Mouse (Mus musculus) heart, embryonic 15.5 days (tissue): ENCODE measurements around the gene Sh3pxd2a. TPM values are rescaled to one million over a fixed set of nuclear protein-coding genes. Genes with fewer than 3 reads are reported as not detected.

Source experiments
- ATAC-seq: fragments of 200-750 bp; cut with Nextera tagmentation; replicated peaks from 2 replicates; pipeline ENCODE4 v1.8.0; 2017; ENCODE audit warnings: low read depth, moderate TSS enrichment; ENCODE audit not compliant: insufficient number of reproducible peaks, insufficient read depth, low FRiP score
- H3K27ac ChIP-seq: fragments of 300-500 bp; sonication (generic); 2 replicates; pipeline ENCODE4 v1.5.1; 2015; ENCODE audit warnings: mild to moderate bottlenecking, inconsistent platforms
- H3K27me3 ChIP-seq: fragments of 300-500 bp; sonication (generic); 2 replicates; pipeline ENCODE4 v1.6.1; 2015; ENCODE audit warnings: inconsistent platforms
- H3K36me3 ChIP-seq: fragments of 300-500 bp; sonication (generic); 2 replicates; pipeline ENCODE4 v1.6.1; 2015; ENCODE audit warnings: mild to moderate bottlenecking, inconsistent platforms
- H3K4me1 ChIP-seq: fragments of 300-500 bp; sonication (generic); replicated peaks from 2 replicates; pipeline ENCODE4 v1.6.1; 2015; ENCODE audit warnings: inconsistent platforms
- H3K4me2 ChIP-seq: fragments of 300-500 bp; sonication (generic); 2 replicates; pipeline ENCODE4 v1.6.1; 2015; ENCODE audit warnings: inconsistent platforms, mild to moderate bottlenecking, moderate library complexity
- H3K4me3 ChIP-seq: fragments of 300-500 bp; sonication (generic); 2 replicates; pipeline ENCODE4 v1.5.1; 2015; ENCODE audit warnings: mild to moderate bottlenecking, inconsistent platforms
- H3K9ac ChIP-seq: fragments of 300-500 bp; sonication (generic); 2 replicates; pipeline ENCODE4 v1.6.1; 2015; ENCODE audit warnings: mild to moderate bottlenecking, inconsistent platforms
- H3K9me3 ChIP-seq: fragments of 300-500 bp; sonication (generic); replicated peaks from 2 replicates; pipeline ENCODE4 v1.6.1; 2016; ENCODE audit warnings: inconsistent platforms
- WGBS: fragments of 180-500 bp; shearing (Covaris S2); methylation state at CpG from one replicate; pipeline ENCODE4 v1.1.7; 2015; ENCODE audit warnings: mixed read lengths; 5-methylcytosine and 5-hydroxymethylcytosine counted together
- polyA plus RNA-seq: library from polyadenylated mRNA; unstranded; fragments of >200 nt; fragmentation: Nextera tagmentation; extraction: Ambion mirVana; gene quantifications from 2 replicates; pipeline ENCODE4 v1.2.1, GENCODE M21; 2015

The Sh3pxd2a gene
- polyA plus RNA-seq, 1 experiment from 2014 or later, result 5.3 TPM

GRCm38 (mm10) chr19:47507128-47508121 lies 43.2 kb upstream of the Sh3pxd2a start:
- peaks cover 41% of the 10 kb centered on the region for H3K4me1 ChIP-seq
- H3K27ac ChIP-seq, result peak overlapping the region; percentile 81; the same call in 1 of the 2 replicates
- no peak for ATAC-seq
- no peak overlapping the region for H3K9ac ChIP-seq
- 51% methylated on average over 27 of the region's 27 CpGs for WGBS
- H3K9me3 ChIP-seq, result no peaks in the 10 kb centered on the region
- H3K27me3 ChIP-seq, result no peaks in the 10 kb centered on the region
- peak overlapping the region; percentile 10; the same call in 1 of the 2 replicates for H3K4me2 ChIP-seq
- no peak overlapping the region for H3K4me3 ChIP-seq
- H3K36me3 ChIP-seq, result peaks cover 4% of the 10 kb centered on the region; the same call in 1 of the 2 replicates

- H3K4me1 ChIP-seq, result peaks cover 26% of the 10 kb centered on the region
- WGBS, result 73% methylated on average over 4 of the region's 4 CpGs
- H3K36me3 ChIP-seq, result peaks cover 4% of the 10 kb centered on the region; the same call in 1 of the 2 replicates
- no peak overlapping the region for H3K9ac ChIP-seq
- no peak for ATAC-seq
- no peaks in the 10 kb centered on the region for H3K27me3 ChIP-seq
- H3K27ac ChIP-seq, result no peak overlapping the region
- no peaks in the 10 kb centered on the region for H3K9me3 ChIP-seq
- H3K4me3 ChIP-seq, result no peak overlapping the region
- no peak overlapping the region for H3K4me2 ChIP-seq
Measured at GRCm38 (mm10) chr19:47503625-47504024, 39.4 kb upstream of the Sh3pxd2a start.

- Histone ChIP-seq H3K4me1 (peaks cover 17% of the 10 kb centered on the region), H3K4me2 (no peak overlapping the region), H3K9me3 (no peaks in the 10 kb centered on the region), H3K9ac (no peak overlapping the region), H3K27me3 (no peaks in the 10 kb centered on the region), H3K36me3 (peaks cover 4% of the 10 kb centered on the region; the same call in 1 of the 2 replicates), H3K4me3 (no peak overlapping the region), H3K27ac (no peak overlapping the region)
- WGBS, result 76% methylated on average over 8 of the region's 8 CpGs
- ATAC-seq, result no peak
Measured at GRCm38 (mm10) chr19:47502563-47502962, 38.4 kb upstream of the Sh3pxd2a start.

- no peak for ATAC-seq
- Histone ChIP-seq H3K9ac (no peak overlapping the region), H3K27ac (no peak overlapping the region), H3K36me3 (no peaks in the 10 kb centered on the region), H3K4me3 (no peak overlapping the region), H3K4me1 (peaks cover 13% of the 10 kb centered on the region), H3K4me2 (no peak overlapping the region), H3K27me3 (no peaks in the 10 kb centered on the region), H3K9me3 (no peaks in the 10 kb centered on the region)
- WGBS, result 69% methylated on average over 11 of the region's 11 CpGs
Measured at GRCm38 (mm10) chr19:47500389-47501011, 36.3 kb upstream of the Sh3pxd2a start.

GRCm38 (mm10) chr19:47499841-47500240 lies 35.6 kb upstream of the Sh3pxd2a start:
- WGBS, result 74% methylated on average over 5 of the region's 5 CpGs
- Histone ChIP-seq H3K27ac (no peak overlapping the region), H3K36me3 (no peaks in the 10 kb centered on the region), H3K4me3 (no peak overlapping the region), H3K4me1 (peaks cover 13% of the 10 kb centered on the region), H3K9me3 (no peaks in the 10 kb centered on the region), H3K4me2 (no peak overlapping the region), H3K9ac (no peak overlapping the region), H3K27me3 (no peaks in the 10 kb centered on the region)
- no peak for ATAC-seq

GRCm38 (mm10) chr19:47498942-47499341 lies 34.7 kb upstream of the Sh3pxd2a start:
- ATAC-seq, result no peak
- peak overlapping the region; percentile 18; the same call in 1 of the 2 replicates for H3K27ac ChIP-seq
- peaks cover 13% of the 10 kb centered on the region for H3K4me1 ChIP-seq
- no peak overlapping the region for H3K4me3 ChIP-seq
- no peak overlapping the region for H3K9ac ChIP-seq
- H3K27me3 ChIP-seq, result no peaks in the 10 kb centered on the region
- H3K36me3 ChIP-seq, result no peaks in the 10 kb centered on the region
- H3K9me3 ChIP-seq, result no peaks in the 10 kb centered on the region
- 29% methylated on average over 4 of the region's 4 CpGs for WGBS
- no peak overlapping the region for H3K4me2 ChIP-seq

GRCm38 (mm10) chr19:47497736-47498135 lies 33.5 kb upstream of the Sh3pxd2a start:
- Histone ChIP-seq H3K9ac (no peak overlapping the region), H3K4me1 (peaks cover 23% of the 10 kb centered on the region), H3K27me3 (no peaks in the 10 kb centered on the region), H3K36me3 (no peaks in the 10 kb centered on the region), H3K4me3 (no peak overlapping the region), H3K27ac (no peak overlapping the region), H3K4me2 (no peak overlapping the region), H3K9me3 (no peaks in the 10 kb centered on the region)
- 85% methylated on average over 6 of the region's 6 CpGs for WGBS
- no peak for ATAC-seq

- no peaks in the 10 kb centered on the region for H3K36me3 ChIP-seq
- H3K4me2 ChIP-seq, result no peak overlapping the region
- WGBS, result 82% methylated on average over 9 of the region's 9 CpGs
- no peaks in the 10 kb centered on the region for H3K27me3 ChIP-seq
- no peak overlapping the region for H3K4me3 ChIP-seq
- no peak for ATAC-seq
- H3K4me1 ChIP-seq, result peaks cover 23% of the 10 kb centered on the region
- H3K9me3 ChIP-seq, result no peaks in the 10 kb centered on the region
- no peak overlapping the region for H3K27ac ChIP-seq
- no peak overlapping the region for H3K9ac ChIP-seq
Measured at GRCm38 (mm10) chr19:47497313-47497712, 33.1 kb upstream of the Sh3pxd2a start.

- no peak overlapping the region for H3K4me2 ChIP-seq
- H3K9me3 ChIP-seq, result no peaks in the 10 kb centered on the region
- no peaks in the 10 kb centered on the region for H3K36me3 ChIP-seq
- no peak; the same call in 1 of the 2 replicates for ATAC-seq
- peaks cover 14% of the 10 kb centered on the region for H3K4me1 ChIP-seq
- H3K27me3 ChIP-seq, result no peaks in the 10 kb centered on the region
- H3K27ac ChIP-seq, result no peak overlapping the region
- 60% methylated on average over 23 of the region's 23 CpGs for WGBS
- H3K9ac ChIP-seq, result no peak overlapping the region
- H3K4me3 ChIP-seq, result no peak overlapping the region
Measured at GRCm38 (mm10) chr19:47493017-47493997, 29.1 kb upstream of the Sh3pxd2a start.

- Histone ChIP-seq H3K9me3 (no peaks in the 10 kb centered on the region), H3K4me2 (no peak overlapping the region), H3K9ac (no peak overlapping the region), H3K36me3 (no peaks in the 10 kb centered on the region), H3K4me3 (no peak overlapping the region), H3K4me1 (peaks cover 14% of the 10 kb centered on the region), H3K27me3 (no peaks in the 10 kb centered on the region), H3K27ac (no peak overlapping the region)
- no peak for ATAC-seq
- WGBS, result 89% methylated on average over 6 of the region's 6 CpGs
Measured at GRCm38 (mm10) chr19:47492422-47492821, 28.2 kb upstream of the Sh3pxd2a start.
